ENCODE assay signal across 23 mouse cellular contexts in genomic region chr12:86030932-86031331, GRCm38 (mm10).
"Had no signal": no experiment of that assay in that cellular context is flagged by ENCODE, and none has a peak within 500 bp of the region (broad histone marks: within the 10 kb centered on the region; RNA-seq: fewer than 3 reads in every experiment).

No protein-coding gene starts in this region.

- H3K9me3 ChIP-seq: intestine, embryonic 15.5 days; kidney, embryonic 15.5 days; limb, embryonic 13.5 days; megakaryocyte, embryonic 14.5 days; neural tube, embryonic 12.5 days; neural tube, embryonic 15.5 days had no signal

- DNase-seq: kidney, adult 11 months; kidney, adult 8-10 months; kidney, postnatal 10 days; kidney, postnatal 36 days; layer of hippocampus, postnatal 36 days; left cerebral cortex, postnatal 4 days; lung, embryonic 14.5 days; midbrain, embryonic 14.5 days; right cerebral cortex, adult 18-20 months; right cerebral cortex, postnatal 14 days; right cerebral cortex, postnatal 4 days; thymus, postnatal 25 days had no signal

- ATAC-seq: intestine, embryonic 15.5 days; lung, postnatal 0 days had no signal

- H3K4me3 ChIP-seq: intestine, embryonic 15.5 days; kidney, embryonic 15.5 days; left cerebral cortex, adult 2 months; limb, embryonic 13.5 days; megakaryocyte, embryonic 14.5 days; neural tube, embryonic 12.5 days; neural tube, embryonic 15.5 days had no signal

- H3K4me2 ChIP-seq: intestine, embryonic 15.5 days; kidney, embryonic 15.5 days; limb, embryonic 13.5 days; lung, embryonic 14.5 days; midbrain, embryonic 11.5 days; neural tube, embryonic 12.5 days; neural tube, embryonic 15.5 days had no signal

- H3K9ac ChIP-seq: intestine, embryonic 15.5 days; kidney, embryonic 15.5 days; limb, embryonic 13.5 days; lung, embryonic 14.5 days; neural tube, embryonic 12.5 days; neural tube, embryonic 15.5 days had no signal

- H3K4me1 ChIP-seq: intestine, embryonic 15.5 days; kidney, embryonic 15.5 days; neural tube, embryonic 12.5 days; neural tube, embryonic 15.5 days had no signal

- H3K27ac ChIP-seq: intestine, embryonic 15.5 days; kidney, embryonic 15.5 days; left cerebral cortex, adult 2 months; limb, embryonic 13.5 days; macrophage; neural tube, embryonic 12.5 days; neural tube, embryonic 15.5 days; stomach, postnatal 0 days had no signal

- H3K27me3 ChIP-seq: intestine, embryonic 15.5 days; kidney, embryonic 15.5 days; limb, embryonic 13.5 days; megakaryocyte, embryonic 14.5 days; neural tube, embryonic 12.5 days; neural tube, embryonic 15.5 days had no signal

- H3K36me3 ChIP-seq: intestine, embryonic 15.5 days; kidney, embryonic 15.5 days; limb, embryonic 13.5 days; neural tube, embryonic 12.5 days; neural tube, embryonic 15.5 days had no signal
